Comparison of ENCODE assay signal across 8 mouse cellular contexts in genomic region chr2:164402906-164403305, GRCm38 (mm10). TPM values are rescaled to one million over a fixed set of nuclear protein-coding genes. Genes with fewer than 3 reads are reported as not detected.
DNase-seq lines count a peak whose midpoint lies in the region; ATAC-seq and TF ChIP-seq lines count a peak whose summit lies in the region.

Gene Rbpjl (plus strand): TSS chr2:164403141.

- H3K36me3 ChIP-seq in heart, adult 2 months (ENCODE audit: control insufficient read depth, insufficient read depth, low read length), result no peaks in the 10 kb centered on the region
- peaks cover 6% of the 10 kb centered on the region for H3K36me3 ChIP-seq in limb, embryonic 14.5 days (ENCODE audit: control insufficient read depth, insufficient read depth, low read length)
- no peaks in the 10 kb centered on the region for H3K36me3 ChIP-seq in stomach, embryonic 15.5 days

- H3K4me1 ChIP-seq in heart, adult 2 months (ENCODE audit: control insufficient read depth, insufficient read depth, low read length), result peaks cover 2% of the 10 kb centered on the region; the same call in 1 of the 2 replicates
- H3K4me1 ChIP-seq in limb, embryonic 14.5 days (ENCODE audit: control insufficient read depth, insufficient read depth, low read length), result peaks cover 30% of the 10 kb centered on the region
- peaks cover 27% of the 10 kb centered on the region for H3K4me1 ChIP-seq in stomach, embryonic 15.5 days

- H3K9me3 ChIP-seq in limb, embryonic 14.5 days (ENCODE audit: control insufficient read depth, low read length), result no peaks in the 10 kb centered on the region
- H3K9me3 ChIP-seq in stomach, embryonic 15.5 days, result no peaks in the 10 kb centered on the region

- peaks cover 8% of the 10 kb centered on the region for H3K27me3 ChIP-seq in heart, adult 2 months (ENCODE audit: control insufficient read depth, insufficient read depth, low read length)
- H3K27me3 ChIP-seq in limb, embryonic 14.5 days (ENCODE audit: control insufficient read depth, insufficient read depth, low read length), result peaks cover 82% of the 10 kb centered on the region
- H3K27me3 ChIP-seq in stomach, embryonic 15.5 days (replicated peaks), result peaks cover 74% of the 10 kb centered on the region

- H3K4me2 ChIP-seq in limb, embryonic 14.5 days (replicated peaks; ENCODE audit: low read depth, low read length, severe bottlenecking), result peak within 1 kb of the TSS; percentile 71
- peak within 1 kb of the TSS; percentile 68; the same call in 1 of the 2 replicates for H3K4me2 ChIP-seq in stomach, embryonic 15.5 days

- no peak for TF ChIP-seq POLR2A in heart, adult 2 months (IDR thresholded peaks at IDR 0.05; ENCODE audit: insufficient read depth, low read depth, low read length)
- TF ChIP-seq POLR2A in limb, embryonic 14.5 days (IDR thresholded peaks at IDR 0.05; ENCODE audit: borderline replicate concordance, extremely low read depth, insufficient read depth, insufficient read length), result no peak

- H3K9ac ChIP-seq in heart, adult 2 months (ENCODE audit: low read depth, low read length), result no peak within 1 kb of the TSS
- H3K9ac ChIP-seq in limb, embryonic 14.5 days (ENCODE audit: low read depth, low read length, severe bottlenecking), result peak within 1 kb of the TSS; percentile 62
- H3K9ac ChIP-seq in stomach, embryonic 15.5 days, result no peak within 1 kb of the TSS

- H3K4me3 ChIP-seq in heart, adult 2 months, result no peak within 1 kb of the TSS
- H3K4me3 ChIP-seq in limb, embryonic 14.5 days (replicated peaks; ENCODE audit: low read length), result peak within 1 kb of the TSS; percentile 42
- H3K4me3 ChIP-seq in stomach, embryonic 15.5 days (replicated peaks), result peak within 1 kb of the TSS; percentile 42

- intact Hi-C loops in heart, adult 2 months (cut with DNase I), result loop anchor here (10.0 kb wide), 1 partner anchor 268 kb away; no protein-coding TSS in a partner anchor

- H3K27ac ChIP-seq in heart, adult 2 months, result no peak within 1 kb of the TSS
- peak within 1 kb of the TSS; percentile 79 for H3K27ac ChIP-seq in limb, embryonic 14.5 days (replicated peaks; ENCODE audit: low read depth, low read length)
- H3K27ac ChIP-seq in stomach, embryonic 15.5 days, result peak within 1 kb of the TSS; percentile 18; the same call in 1 of the 2 replicates

- peak; percentile 55 for DNase-seq in 3T3-L1 (ENCODE audit: low read depth, low spot score)
- peak; percentile 79 for DNase-seq in adrenal gland, adult 2 months
- DNase-seq in embryo, embryonic 11 days, result peak; percentile 90
- peak; percentile 71 to 77 for DNase-seq in heart, adult 2 months
- DNase-seq in kidney, adult 8-10 months, result peak; percentile 68 to 84
- peak; percentile 86 for DNase-seq in limb, embryonic 14.5 days (ENCODE audit: low spot score)
- DNase-seq in neural tube, embryonic 10.5 days (ENCODE audit: extremely low spot score, low spot score), result peak; percentile 84

- H3K79me2 ChIP-seq in heart, adult 2 months (replicated peaks; ENCODE audit: control insufficient read depth, insufficient read depth, low read length), result no peaks in the 10 kb centered on the region

- no peak; the same call in 1 of the 2 replicates for TF ChIP-seq CTCF in heart, adult 2 months (IDR thresholded peaks at IDR 0.05)

- 8% methylated on average over 17 of the region's 17 CpGs for WGBS in heart, adult 2 months
- 5% methylated on average over 17 of the region's 17 CpGs for WGBS in limb, embryonic 14.5 days
- 5% methylated on average over 17 of the region's 17 CpGs for WGBS in stomach, embryonic 15.5 days

- TF ChIP-seq EP300 in heart, adult 2 months (IDR thresholded peaks at IDR 0.05; ENCODE audit: insufficient read depth, low read depth, low read length), result no peak

- ATAC-seq in limb, embryonic 14.5 days (ENCODE audit: low FRiP score, low read depth), result peak; percentile 45; the same call in 1 of the 2 replicates
- ATAC-seq in stomach, embryonic 15.5 days (ENCODE audit: insufficient read depth, low FRiP score, low read depth), result peak; percentile 57

RNA-seq across cellular contexts. Expression of gene Rbpjl, which starts in this region (rescaled TPM):
- total RNA-seq in adrenal gland, adult 2 months (2021), result not detected
- not detected in 2 replicates for polyA plus RNA-seq in adrenal gland, adult 2 months (2012; rRNA removed)
- total RNA-seq in heart, adult 2 months (2021), result not detected
- 0.03 and 0.18 TPM in 2 replicates for polyA plus RNA-seq in heart, adult 2 months (2012; rRNA removed)
- polyA plus RNA-seq in limb, embryonic 14.5 days (2012; rRNA removed), result 2.7 and 3.9 TPM in 2 replicates
- polyA plus RNA-seq in limb, embryonic 14.5 days (2014; fragmentation: Nextera tagmentation; extraction: Ambion mirVana), result 0.45 and 0.76 TPM in 2 replicates
- polyA plus RNA-seq in stomach, embryonic 15.5 days (2015; fragmentation: Nextera tagmentation; extraction: Ambion mirVana), result 49.2 and 72.3 TPM in 2 replicates

Comparison
In these comparisons a context has a peak if more than half of its experiments do, and no peak if none do; other contexts are left out.
1. RNA of gene Rbpjl (polyA plus RNA-seq): 49.2 to 72.3 TPM in stomach, embryonic 15.5 days; 0.45 to 3.9 TPM in limb, embryonic 14.5 days, 0.03 to 0.18 TPM in heart, adult 2 months and not detected in adrenal gland, adult 2 months; every median in the first group is over 10 times any median in the second.
2. Peak in DNase-seq in adrenal gland, adult 2 months; RNA of the gene not detected or under 1 TPM.
3. Peak in DNase-seq in heart, adult 2 months; RNA of the gene not detected or under 1 TPM.
4. Peak in every context shown above with its lines, with median percentiles within 50 percentile points of each other: DNase-seq.